Mouse (Mus musculus) heart, postnatal 36 days (tissue): ENCODE data around the gene Prkab2. TPM values are rescaled to one million over a fixed set of nuclear protein-coding genes. Genes with fewer than 3 reads are reported as not detected.

Source experiments
- DNase-seq, 2 experiments: peaks; one replicate each; pipeline ENCODE4 v3.0.0; 2021 to 2022
- intact Hi-C: fragments of 180-260 bp; cut with DNase I; formaldehyde crosslinking; loops from one replicate; pipeline ENCODE4 v1.15.1; 2025
- total RNA-seq, 2 experiments: library from RNA; stranded (reverse); gene quantifications; 2 replicates each; pipeline ENCODE4 v1.2.3; 2021

Gene Prkab2
- total RNA-seq, 2 experiments from 2014 or later, result 22.4 to 29.2 TPM

GRCm38 (mm10) chr3:97649022-97649421 lies 9.0 kb upstream of the Prkab2 start:
- DNase-seq, result no peak
- intact Hi-C loops, result no loop called here

- intact Hi-C loops, result no loop called here
- no peak for DNase-seq
Measured at GRCm38 (mm10) chr3:97649469-97649868, 8.5 kb upstream of the Prkab2 start.

- intact Hi-C loops, result no loop called here
- peak in 1 of 2 experiments; percentile 39 for DNase-seq
Measured at GRCm38 (mm10) chr3:97651604-97652003, 6.4 kb upstream of the Prkab2 start.

- intact Hi-C loops, result no loop called here
Measured at GRCm38 (mm10) chr3:97653781-97654180, 4.2 kb upstream of the Prkab2 start.

GRCm38 (mm10) chr3:97654901-97655300 lies 3.1 kb upstream of the Prkab2 start:
- DNase-seq, result peak; percentile 17 to 38
- intact Hi-C loops, result loop anchor here (5.0 kb wide), 1 partner anchor 428 kb away; no protein-coding TSS in a partner anchor

More at GRCm38 (mm10) chr3:97653781-97654180, 4.2 kb upstream of the Prkab2 start:
- no peak for DNase-seq

GRCm38 (mm10) chr3:97658426-97659193 lies 617 bp downstream of the Prkab2 start:
- no peak for DNase-seq
- intact Hi-C loops, result loop anchor here (1.0 to 5.0 kb wide), 2 partner anchors 48 to 431 kb away; partner anchors contain the start of gene Chd1l

GRCm38 (mm10) chr3:97659746-97660145 lies 1.8 kb downstream of the Prkab2 start:
- no peak for DNase-seq
- intact Hi-C loops, result loop anchor here (5.0 kb wide), 1 partner anchor 432 kb away; no protein-coding TSS in a partner anchor

GRCm38 (mm10) chr3:97661206-97661605 lies 3.2 kb downstream of the Prkab2 start:
- intact Hi-C loops, result no loop called here
- no peak for DNase-seq

- intact Hi-C loops, result no loop called here
- DNase-seq, result no peak
Measured at GRCm38 (mm10) chr3:97665525-97665924, 7.5 kb downstream of the Prkab2 start.

GRCm38 (mm10) chr3:97666154-97666553 lies 8.2 kb downstream of the Prkab2 start:
- DNase-seq, result no peak
- intact Hi-C loops, result no loop called here

GRCm38 (mm10) chr3:97667093-97667675 lies 9.2 kb downstream of the Prkab2 start:
- intact Hi-C loops, result no loop called here
- no peak for DNase-seq

GRCm38 (mm10) chr3:97674644-97675110 lies 16.7 kb downstream of the Prkab2 start, which contains the start of gene Gm17651:
Gene Gm17651, minus strand, starts transcription at chr3:97674694.
- no peak for DNase-seq
- intact Hi-C loops, result no loop called here

- intact Hi-C loops, result no loop called here
- DNase-seq, result no peak
Measured at GRCm38 (mm10) chr3:97676126-97676525, 18.1 kb downstream of the Prkab2 start.

- intact Hi-C loops, result no loop called here
Measured at GRCm38 (mm10) chr3:97678416-97678815, 20.4 kb downstream of the Prkab2 start.

GRCm38 (mm10) chr3:97680631-97681320 lies 22.8 kb downstream of the Prkab2 start:
- intact Hi-C loops, result loop anchor here (1.0 to 5.0 kb wide), 3 partner anchors 70 to 199 kb away; partner anchors contain the start of gene Chd1l
- peak; percentile 84 to 85 for DNase-seq

More at GRCm38 (mm10) chr3:97678416-97678815, 20.4 kb downstream of the Prkab2 start:
- no peak for DNase-seq

- DNase-seq, result peak; percentile 69
- intact Hi-C loops, result loop anchor here (2.0 to 5.0 kb wide), 2 partner anchors 71 to 86 kb away; partner anchors contain the start of gene Chd1l
Measured at GRCm38 (mm10) chr3:97681321-97682158, 23.5 kb downstream of the Prkab2 start.

GRCm38 (mm10) chr3:97682159-97682502 lies 24.1 kb downstream of the Prkab2 start:
- DNase-seq, result no peak
- intact Hi-C loops, result loop anchor here (5.0 kb wide), 1 partner anchor 85 kb away; no protein-coding TSS in a partner anchor

GRCm38 (mm10) chr3:97682576-97682975 lies 24.6 kb downstream of the Prkab2 start:
- intact Hi-C loops, result loop anchor here (5.0 kb wide), 1 partner anchor 85 kb away; no protein-coding TSS in a partner anchor
- DNase-seq, result no peak

GRCm38 (mm10) chr3:97683560-97684195 lies 25.7 kb downstream of the Prkab2 start:
- intact Hi-C loops, result loop anchor here (5.0 kb wide), 1 partner anchor 84 kb away; no protein-coding TSS in a partner anchor
- DNase-seq, result no peak
